Mouse (Mus musculus): ENCODE measurements around the gene Trim34b. TPM values are rescaled to one million over a fixed set of nuclear protein-coding genes. Genes with fewer than 3 reads are reported as not detected.

Trim34b gene
- polyA plus RNA-seq, 1 experiment from 2014 or later = not detected

- Histone ChIP-seq H3K36me3 (no peaks in the 10 kb centered on the region), H3K9me3 (replicated peaks) (no peaks in the 10 kb centered on the region), H3K4me2 (peak within 1 kb of the TSS; percentile 72), H3K9ac (peak within 1 kb of the TSS; percentile 64), H3K4me3 (replicated peaks) (peak within 1 kb of the TSS; percentile 62), H3K27ac (peak within 1 kb of the TSS; percentile 71), H3K4me1 (replicated peaks) (peaks cover 15% of the 10 kb centered on the region), H3K27me3 (no peaks in the 10 kb centered on the region)
- DNase-seq (peak; percentile 79), ATAC-seq (ENCODE audit: low read depth) (peak; percentile 100)
- WGBS (ENCODE audit: insufficient replicate concordance) = 2% methylated on average over 14 of the region's 14 CpGs
These were observed 23.7 kb downstream of the Trim34b start, which contains the start of gene Trim12c for GRCm38 (mm10) chr7:104352717-104353599. Trim12c (minus strand) TSS chr7:104353362.

GRCm38 (mm10) chr7:104353600-104353967 is 24.3 kb downstream of the Trim34b start:
- H3K9ac ChIP-seq = no peak overlapping the region; the same call in 1 of the 2 replicates
- H3K27me3 ChIP-seq = no peaks in the 10 kb centered on the region
- H3K9me3 ChIP-seq (replicated peaks) = no peaks in the 10 kb centered on the region
- H3K27ac ChIP-seq = peak overlapping the region; percentile 41; the same call in 1 of the 2 replicates
- H3K4me2 ChIP-seq = peak overlapping the region; percentile 72
- no peaks in the 10 kb centered on the region for H3K36me3 ChIP-seq
- H3K4me1 ChIP-seq (replicated peaks) = peaks cover 15% of the 10 kb centered on the region
- DNase-seq (no peak), ATAC-seq (ENCODE audit: low read depth) (peak; percentile 36)
- 73% methylated on average over 2 of the region's 2 CpGs for WGBS (ENCODE audit: insufficient replicate concordance)
- peak overlapping the region; percentile 62 for H3K4me3 ChIP-seq (replicated peaks)

GRCm38 (mm10) chr7:104366339-104366738 is 37.1 kb downstream of the Trim34b start:
- no peak for DNase-seq
- no peaks in the 10 kb centered on the region for H3K36me3 ChIP-seq
- no peak overlapping the region for H3K27ac ChIP-seq
- H3K27me3 ChIP-seq = no peaks in the 10 kb centered on the region
- no peak overlapping the region for H3K9ac ChIP-seq
- ATAC-seq (ENCODE audit: low read depth) = no peak
- H3K9me3 ChIP-seq (replicated peaks) = no peaks in the 10 kb centered on the region
- no peak overlapping the region for H3K4me3 ChIP-seq (replicated peaks)
- no peaks in the 10 kb centered on the region for H3K4me1 ChIP-seq (replicated peaks)
- no peak overlapping the region for H3K4me2 ChIP-seq

GRCm38 (mm10) chr7:104369736-104370414 is 40.6 kb downstream of the Trim34b start, which contains the start of gene Trim30b:
Trim30b (minus strand) TSS chr7:104369884.
- WGBS (ENCODE audit: insufficient replicate concordance) = 36% methylated on average over 1 of the region's 1 CpGs
- Histone ChIP-seq H3K4me1 (replicated peaks) (no peaks in the 10 kb centered on the region), H3K27ac (no peak within 1 kb of the TSS), H3K36me3 (no peaks in the 10 kb centered on the region), H3K9ac (no peak within 1 kb of the TSS), H3K4me3 (replicated peaks) (no peak within 1 kb of the TSS), H3K27me3 (no peaks in the 10 kb centered on the region), H3K4me2 (no peak within 1 kb of the TSS), H3K9me3 (replicated peaks) (no peaks in the 10 kb centered on the region)
- no peak for DNase-seq
- peak; percentile 54; the same call in 1 of the 2 replicates for ATAC-seq (ENCODE audit: low read depth)

Other genes with a start within 250 kb of the Trim34b start
- not detected in 2 replicates for gene Olfr645, start 244.0 kb upstream of the Trim34b start, polyA plus RNA-seq (2015; fragmentation: Nextera tagmentation; extraction: Ambion mirVana)
- gene Olfr646, start 224.6 kb upstream of the Trim34b start, polyA plus RNA-seq (2015; fragmentation: Nextera tagmentation; extraction: Ambion mirVana) = not detected in 2 replicates
- not detected in 2 replicates for gene Ubqln5, start 199.6 kb upstream of the Trim34b start, polyA plus RNA-seq (2015; fragmentation: Nextera tagmentation; extraction: Ambion mirVana)
- not detected in 2 replicates for gene Olfr643, start 192.1 kb upstream of the Trim34b start, polyA plus RNA-seq (2015; fragmentation: Nextera tagmentation; extraction: Ambion mirVana)
- not detected in 2 replicates for gene Ubqln3, start 186.2 kb upstream of the Trim34b start, polyA plus RNA-seq (2015; fragmentation: Nextera tagmentation; extraction: Ambion mirVana)
- gene Ubqlnl, start 178.9 kb upstream of the Trim34b start, polyA plus RNA-seq (2015; fragmentation: Nextera tagmentation; extraction: Ambion mirVana) = not detected in 2 replicates
- 0.15 TPM in 1 of 2 replicates, not detected in the other for gene Olfm5, start 164.6 kb upstream of the Trim34b start, polyA plus RNA-seq (2015; fragmentation: Nextera tagmentation; extraction: Ambion mirVana)
- 0.03 and 0.05 TPM in 2 replicates for gene Olfr648, start 146.1 kb upstream of the Trim34b start, polyA plus RNA-seq (2015; fragmentation: Nextera tagmentation; extraction: Ambion mirVana)
- not detected in 2 replicates for gene Olfr649, start 133.5 kb upstream of the Trim34b start, polyA plus RNA-seq (2015; fragmentation: Nextera tagmentation; extraction: Ambion mirVana)
- gene Trim6, start 110.7 kb upstream of the Trim34b start, polyA plus RNA-seq (2015; fragmentation: Nextera tagmentation; extraction: Ambion mirVana) = 0.77 and 0.89 TPM in 2 replicates
- gene Trim34a, start 85.0 kb upstream of the Trim34b start, polyA plus RNA-seq (2015; fragmentation: Nextera tagmentation; extraction: Ambion mirVana) = 0.90 and 1.7 TPM in 2 replicates
- 0.31 and 0.37 TPM in 2 replicates for gene Trim5, start 41.4 kb upstream of the Trim34b start, polyA plus RNA-seq (2015; fragmentation: Nextera tagmentation; extraction: Ambion mirVana)
- gene Trim12a, start 14.0 kb upstream of the Trim34b start, polyA plus RNA-seq (2015; fragmentation: Nextera tagmentation; extraction: Ambion mirVana) = 3.4 and 3.6 TPM in 2 replicates
- gene Trim12c, start 23.9 kb downstream of the Trim34b start, polyA plus RNA-seq (2015; fragmentation: Nextera tagmentation; extraction: Ambion mirVana) = 1.2 TPM in 2 replicates
- 0.08 and 0.09 TPM in 2 replicates for gene Trim30b, start 40.4 kb downstream of the Trim34b start, polyA plus RNA-seq (2015; fragmentation: Nextera tagmentation; extraction: Ambion mirVana)
- 0.20 and 0.38 TPM in 2 replicates for gene Trim30c, start 71.4 kb downstream of the Trim34b start, polyA plus RNA-seq (2015; fragmentation: Nextera tagmentation; extraction: Ambion mirVana)
- gene Trim30a, start 135.7 kb downstream of the Trim34b start, polyA plus RNA-seq (2015; fragmentation: Nextera tagmentation; extraction: Ambion mirVana) = 1.7 and 1.9 TPM in 2 replicates
- 0.31 and 0.58 TPM in 2 replicates for gene Trim30d, start 178.4 kb downstream of the Trim34b start, polyA plus RNA-seq (2015; fragmentation: Nextera tagmentation; extraction: Ambion mirVana)
- not detected in 2 replicates for gene Olfr651, start 220.7 kb downstream of the Trim34b start, polyA plus RNA-seq (2015; fragmentation: Nextera tagmentation; extraction: Ambion mirVana)
- gene Olfr652, start 231.4 kb downstream of the Trim34b start, polyA plus RNA-seq (2015; fragmentation: Nextera tagmentation; extraction: Ambion mirVana) = not detected in 2 replicates
- not detected in 2 replicates for gene Olfr653, start 247.8 kb downstream of the Trim34b start, polyA plus RNA-seq (2015; fragmentation: Nextera tagmentation; extraction: Ambion mirVana)

Measured in liver, embryonic 13.5 days (tissue).